Mouse (Mus musculus): ENCODE measurements at regions not wholly inside any gene's neighbourhood (a gene's known extent, or its start where the extent isn't known, plus 50 kb on each side); places are given as distances from the start of the nearest gene placed in this dataset.
A peak's percentile ranks its signal among the peaks of the same experiment; 100 is the strongest.

- no peak overlapping the region for H3K27ac ChIP-seq (ENCODE audit: low read depth, low read length)
- no peak overlapping the region for H3K4me2 ChIP-seq (ENCODE audit: low read length)
- no peaks in the 10 kb centered on the region for H3K36me3 ChIP-seq (ENCODE audit: control insufficient read depth, insufficient read depth, low read length)
- H3K4me3 ChIP-seq (ENCODE audit: low read length), result no peak overlapping the region
- ATAC-seq, result no peak
- no peaks in the 10 kb centered on the region for H3K27me3 ChIP-seq (replicated peaks; ENCODE audit: control insufficient read depth, insufficient read depth, low read length)
- H3K4me1 ChIP-seq (ENCODE audit: control insufficient read depth, insufficient read depth, low read depth, low read length), result no peaks in the 10 kb centered on the region
- WGBS, result 91% methylated on average over 2 of the region's 2 CpGs
- H3K9ac ChIP-seq (ENCODE audit: low read depth, low read length), result no peak overlapping the region
- no peaks in the 10 kb centered on the region for H3K9me3 ChIP-seq (ENCODE audit: control insufficient read depth, low read length)
Measured at GRCm38 (mm10) chr6:43775525-43775924, 109.4 kb upstream of the Tpk1 start.

- Histone ChIP-seq H3K9ac (ENCODE audit: low read depth, low read length) (no peak overlapping the region), H3K36me3 (ENCODE audit: control insufficient read depth, insufficient read depth, low read length) (no peaks in the 10 kb centered on the region), H3K4me3 (ENCODE audit: low read length) (no peak overlapping the region), H3K9me3 (ENCODE audit: control insufficient read depth, low read length) (no peaks in the 10 kb centered on the region), H3K27me3 (replicated peaks; ENCODE audit: control insufficient read depth, insufficient read depth, low read length) (no peaks in the 10 kb centered on the region), H3K4me2 (ENCODE audit: low read length) (no peak overlapping the region), H3K4me1 (ENCODE audit: control insufficient read depth, insufficient read depth, low read depth, low read length) (no peaks in the 10 kb centered on the region), H3K27ac (ENCODE audit: low read depth, low read length) (no peak overlapping the region)
- 21% methylated on average over 4 of the region's 4 CpGs for WGBS
- peak; percentile 42; the same call in 1 of the 2 replicates for ATAC-seq
Measured at GRCm38 (mm10) chr6:43774490-43774889, 108.4 kb upstream of the Tpk1 start.

GRCm38 (mm10) chr6:43773561-43773960 lies 107.5 kb upstream of the Tpk1 start:
- Histone ChIP-seq H3K9me3 (ENCODE audit: control insufficient read depth, low read length) (no peaks in the 10 kb centered on the region), H3K4me3 (ENCODE audit: low read length) (no peak overlapping the region), H3K36me3 (ENCODE audit: control insufficient read depth, insufficient read depth, low read length) (no peaks in the 10 kb centered on the region), H3K27ac (ENCODE audit: low read depth, low read length) (no peak overlapping the region), H3K4me1 (ENCODE audit: control insufficient read depth, insufficient read depth, low read depth, low read length) (no peaks in the 10 kb centered on the region), H3K4me2 (ENCODE audit: low read length) (no peak overlapping the region), H3K27me3 (replicated peaks; ENCODE audit: control insufficient read depth, insufficient read depth, low read length) (no peaks in the 10 kb centered on the region), H3K9ac (ENCODE audit: low read depth, low read length) (no peak overlapping the region)
- no peak for ATAC-seq
- whole genome bisulfite sequencing, result 35% methylated on average over 3 of the region's 3 CpGs

- H3K9me3 ChIP-seq (ENCODE audit: control insufficient read depth, low read length), result no peaks in the 10 kb centered on the region; the same call in 1 of the 2 replicates
- H3K9ac ChIP-seq (ENCODE audit: low read depth, low read length), result no peak overlapping the region
- no peak overlapping the region for H3K27ac ChIP-seq (ENCODE audit: low read depth, low read length)
- no peaks in the 10 kb centered on the region for H3K36me3 ChIP-seq (ENCODE audit: control insufficient read depth, insufficient read depth, low read length)
- H3K4me1 ChIP-seq (ENCODE audit: control insufficient read depth, insufficient read depth, low read depth, low read length), result no peaks in the 10 kb centered on the region
- no peaks in the 10 kb centered on the region for H3K27me3 ChIP-seq (replicated peaks; ENCODE audit: control insufficient read depth, insufficient read depth, low read length)
- no peak for ATAC-seq
- no peak overlapping the region for H3K4me3 ChIP-seq (ENCODE audit: low read length)
- no peak overlapping the region for H3K4me2 ChIP-seq (ENCODE audit: low read length)
- 76% methylated on average over 1 of the region's 1 CpGs for WGBS
Measured at GRCm38 (mm10) chr6:43765958-43766357, 99.9 kb upstream of the Tpk1 start.
